Mouse (Mus musculus): Measurements from ENCODE around the gene Ythdc1.

GRCm38 (mm10) chr5:86784205-86784604, 19.8 kb upstream of the Ythdc1 start:
- no peak for TF ChIP-seq E2F4 (IDR thresholded peaks at IDR 0.05; ENCODE audit: insufficient replicate concordance, low read depth, low read length)
- TF ChIP-seq POLR2A (IDR thresholded peaks at IDR 0.05; ENCODE audit: low read depth, low read length) = no peak
- no peak for TF ChIP-seq CHD1 (IDR thresholded peaks at IDR 0.05; ENCODE audit: low read depth, low read length)
- no peak for TF ChIP-seq BHLHE40 (IDR thresholded peaks at IDR 0.05; ENCODE audit: low read depth, low read length)
- no peak for TF ChIP-seq MEF2A (IDR thresholded peaks at IDR 0.05; ENCODE audit: borderline replicate concordance, low read depth, low read length)
- no peak for TF ChIP-seq SIN3A (IDR thresholded peaks at IDR 0.05; ENCODE audit: low read length)
- no peak for TF ChIP-seq USF1 (IDR thresholded peaks at IDR 0.05; ENCODE audit: low read depth, low read length)
- no peak for TF ChIP-seq CTCF (conservative IDR thresholded peaks at IDR 0.05 in 1 of 2, IDR thresholded peaks at IDR 0.05 in 1 of 2; ENCODE audit: low read depth in 2 of 2, low read length in 2 of 2)
- no peak for TF ChIP-seq MAFK (IDR thresholded peaks at IDR 0.05; ENCODE audit: insufficient replicate concordance, low read length)

Data from CH12.LX (cell line).